Mouse (Mus musculus): Measurements from ENCODE around the gene Erc2. TPM values are rescaled to one million over a fixed set of nuclear protein-coding genes. Genes with fewer than 3 reads are reported as not detected.
"Not testable (repeated sequence)": the region's sequence is repeated elsewhere in the genome, so short reads cannot be mapped to it uniquely, and the experiment has no call there.

The Erc2 gene
- polyA plus RNA-seq (2016; fragmentation: Nextera tagmentation; extraction: Ambion mirVana): 33.1 and 35.7 TPM in 2 replicates

DNA sequence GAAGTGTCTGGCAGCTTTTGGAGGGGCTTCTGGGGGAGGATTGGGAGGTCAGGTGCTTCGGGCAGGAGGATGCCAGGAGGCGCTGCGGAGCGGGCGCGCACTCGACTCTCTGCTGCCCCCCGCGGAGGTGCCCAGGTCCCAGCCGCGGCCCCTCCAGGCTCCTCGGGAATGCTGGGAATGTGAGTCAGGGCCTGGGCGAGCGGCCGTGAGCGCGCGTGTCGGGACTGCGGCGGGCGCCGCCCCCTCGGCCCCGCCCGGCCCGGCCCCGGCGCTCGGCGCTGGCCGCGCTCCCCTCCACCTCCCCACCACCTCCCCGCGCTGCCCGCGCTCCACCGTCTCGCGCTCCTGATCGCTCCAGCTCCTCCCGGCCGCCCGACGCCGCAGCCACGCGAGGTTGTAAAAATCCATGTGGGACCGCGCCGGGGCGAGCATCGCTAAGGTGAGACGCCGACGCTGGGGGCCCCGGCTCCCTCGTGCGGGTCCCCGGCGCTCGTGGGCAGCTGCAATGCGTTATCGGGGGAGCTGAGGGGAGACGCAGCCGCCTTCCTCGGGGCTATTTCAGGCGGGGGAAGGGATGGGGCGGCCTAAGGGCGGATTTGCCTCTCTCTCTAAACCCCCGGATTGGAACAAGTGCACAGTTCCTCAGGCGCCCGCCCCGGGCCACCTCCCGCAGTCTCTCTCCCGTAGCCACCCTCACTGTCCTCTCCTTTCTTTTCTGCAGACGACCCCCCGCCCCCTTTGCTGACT lies at the start of gene Erc2:
TSS of gene Erc2 (plus strand) at position 253 of the 747 bp plus-strand sequence.
- Histone ChIP-seq H3K4me1 (peaks cover 8% of the 10 kb centered on the region; the same call in 1 of the 2 replicates), H3K27me3 (replicated peaks) (no peaks in the 10 kb centered on the region; the same call in 1 of the 2 replicates), H3K4me2 (replicated peaks) (peak within 1 kb of the TSS; percentile 88), H3K9ac (peak within 1 kb of the TSS; percentile 78), H3K9me3 (no peaks in the 10 kb centered on the region), H3K4me3 (peak within 1 kb of the TSS; percentile 74), H3K27ac (peak within 1 kb of the TSS; percentile 70), H3K36me3 (no peaks in the 10 kb centered on the region)
- WGBS: 0% methylated on average over 66 of the region's 78 CpGs
- peak; percentile 94 for ATAC-seq (ENCODE audit: low FRiP score, low read depth)

DNA sequence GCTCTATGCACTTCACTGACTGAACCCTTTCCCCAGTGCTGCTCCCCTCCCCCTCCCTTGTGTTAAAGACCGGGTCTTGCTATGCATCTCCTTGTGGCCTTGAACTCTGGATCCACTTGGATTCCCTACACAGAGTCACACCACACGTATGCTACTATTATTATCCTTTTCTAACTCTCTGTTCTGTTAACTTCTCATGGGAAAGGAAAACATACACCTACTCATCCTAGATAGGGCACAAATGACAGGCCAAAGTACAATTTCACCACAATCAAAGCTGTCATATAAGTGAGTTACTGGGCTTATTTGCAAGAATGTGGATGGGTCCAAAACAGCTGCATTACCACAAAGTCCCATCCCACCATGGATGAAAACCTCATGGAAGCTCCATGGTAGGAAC lies 43.8 kb upstream of the Erc2 start:
- 74% methylated on average over 2 of the region's 2 CpGs for WGBS
- no peak for ATAC-seq (ENCODE audit: low FRiP score, low read depth)

DNA sequence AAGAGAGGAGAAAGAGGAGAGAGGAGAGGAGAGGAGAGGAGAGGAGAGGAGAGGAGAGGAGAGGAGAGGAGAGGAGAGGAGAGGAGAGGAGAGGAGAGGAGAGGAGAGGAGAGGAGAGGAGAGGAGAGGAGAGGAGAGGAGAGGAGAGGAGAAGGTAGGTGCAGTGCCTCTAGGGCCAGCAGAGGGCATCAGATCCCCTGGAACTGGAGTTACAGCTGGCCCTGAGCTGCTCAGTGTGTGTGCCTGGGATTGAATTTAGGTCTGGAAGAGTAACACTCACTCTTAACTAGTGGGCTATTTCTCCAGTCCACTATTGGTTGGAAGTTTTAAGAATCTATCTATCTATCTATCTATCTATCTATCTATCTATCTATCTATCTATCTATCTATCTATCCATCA lies 32.6 kb upstream of the Erc2 start:
- not testable (repeated sequence) for H3K36me3 ChIP-seq; H3K4me1 ChIP-seq; H3K4me2 ChIP-seq (replicated peaks)

More for the DNA sequence above, 43.8 kb upstream of the Erc2 start:
- no peaks in the 10 kb centered on the region for H3K36me3 ChIP-seq
- no peaks in the 10 kb centered on the region for H3K27me3 ChIP-seq (replicated peaks)
- no peak overlapping the region for H3K27ac ChIP-seq
- no peak overlapping the region for H3K9ac ChIP-seq
- H3K4me3 ChIP-seq: no peak overlapping the region
- H3K4me1 ChIP-seq: no peaks in the 10 kb centered on the region
- H3K9me3 ChIP-seq: no peaks in the 10 kb centered on the region
- H3K4me2 ChIP-seq (replicated peaks): no peak overlapping the region

DNA sequence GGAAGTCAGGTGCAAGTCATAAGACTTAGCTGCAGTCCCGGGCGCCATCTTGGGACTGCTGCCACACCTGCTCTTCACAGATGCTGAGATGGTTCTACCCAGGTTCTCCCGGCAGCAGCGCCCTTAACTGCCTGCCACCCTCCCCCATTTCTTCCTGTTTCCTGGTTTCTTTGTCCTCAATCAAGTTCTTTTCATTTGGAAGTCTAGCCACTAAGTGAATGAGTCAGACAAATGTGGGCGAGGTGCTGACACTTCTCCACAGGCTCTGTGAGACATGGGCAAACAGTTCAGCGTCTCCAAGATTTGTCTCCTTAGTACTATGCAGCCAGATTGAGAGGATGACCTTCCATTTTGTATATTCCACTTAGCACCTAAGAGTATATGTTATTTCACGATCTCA lies 30.1 kb upstream of the Erc2 start:
- Histone ChIP-seq H3K36me3 (no peaks in the 10 kb centered on the region), H3K9me3 (no peaks in the 10 kb centered on the region), H3K9ac (no peak overlapping the region), H3K4me3 (no peak overlapping the region), H3K4me2 (replicated peaks) (no peak overlapping the region), H3K27me3 (replicated peaks) (no peaks in the 10 kb centered on the region), H3K4me1 (no peaks in the 10 kb centered on the region), H3K27ac (no peak overlapping the region)
- ATAC-seq (ENCODE audit: low FRiP score, low read depth): no peak
- WGBS: 87% methylated on average over 7 of the region's 7 CpGs

More for the DNA sequence above, 32.6 kb upstream of the Erc2 start:
- H3K27me3 ChIP-seq (replicated peaks); H3K27ac ChIP-seq; H3K9ac ChIP-seq; H3K4me3 ChIP-seq; ATAC-seq (ENCODE audit: low FRiP score, low read depth); H3K9me3 ChIP-seq: not testable (repeated sequence)

DNA sequence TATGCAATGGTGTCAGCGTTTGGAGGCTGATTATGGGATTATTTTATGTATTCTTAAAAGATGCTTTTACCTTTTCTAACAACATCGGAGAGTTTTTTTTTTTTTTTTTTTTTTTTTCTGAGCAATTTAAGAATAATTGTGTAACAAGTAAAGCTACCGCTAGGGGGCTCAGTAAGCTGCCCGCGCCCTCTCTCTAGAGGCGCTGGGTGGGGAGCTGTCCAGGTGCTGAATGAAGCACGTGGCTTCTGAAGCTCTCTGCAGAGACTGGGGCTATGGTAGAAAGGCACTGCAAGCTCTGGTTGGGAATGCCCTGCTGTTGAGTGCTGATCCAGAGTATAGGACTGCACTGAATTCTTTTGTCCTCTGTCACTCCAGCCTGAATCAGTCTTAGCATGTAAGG lies 26.0 kb upstream of the Erc2 start:
- H3K36me3 ChIP-seq: no peaks in the 10 kb centered on the region
- no peaks in the 10 kb centered on the region for H3K27me3 ChIP-seq (replicated peaks)
- no peak overlapping the region for H3K9ac ChIP-seq
- no peaks in the 10 kb centered on the region for H3K4me1 ChIP-seq
- no peak overlapping the region for H3K27ac ChIP-seq
- WGBS: 6% methylated on average over 7 of the region's 7 CpGs
- H3K4me3 ChIP-seq: no peak overlapping the region
- no peak overlapping the region for H3K4me2 ChIP-seq (replicated peaks)
- H3K9me3 ChIP-seq: no peaks in the 10 kb centered on the region
- no peak for ATAC-seq (ENCODE audit: low FRiP score, low read depth)

DNA sequence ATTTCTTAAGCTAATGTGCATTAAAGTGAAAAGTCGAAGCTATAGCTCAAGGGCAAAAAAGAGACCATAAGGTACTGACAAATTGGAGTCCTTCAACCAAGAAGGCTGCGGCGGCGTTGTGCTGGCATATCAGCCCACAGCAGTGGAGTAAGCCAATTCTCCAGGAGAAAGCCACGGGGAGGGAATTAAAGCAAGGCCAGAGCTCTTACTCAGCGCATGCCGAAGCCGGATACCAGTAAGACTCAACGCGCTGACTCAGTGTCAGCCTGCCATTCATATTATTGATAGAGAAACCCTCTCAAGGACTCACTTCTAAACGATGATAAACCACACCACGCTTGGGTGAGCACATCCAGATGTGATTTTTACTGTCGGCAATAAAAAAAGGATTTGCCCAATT lies 20.1 kb upstream of the Erc2 start:
- Histone ChIP-seq H3K27me3 (replicated peaks) (no peaks in the 10 kb centered on the region), H3K4me2 (replicated peaks) (no peak overlapping the region), H3K9me3 (no peaks in the 10 kb centered on the region), H3K36me3 (no peaks in the 10 kb centered on the region), H3K9ac (no peak overlapping the region), H3K4me1 (no peaks in the 10 kb centered on the region), H3K27ac (no peak overlapping the region), H3K4me3 (no peak overlapping the region)
- ATAC-seq (ENCODE audit: low FRiP score, low read depth): no peak
- WGBS: 64% methylated on average over 13 of the region's 13 CpGs

DNA sequence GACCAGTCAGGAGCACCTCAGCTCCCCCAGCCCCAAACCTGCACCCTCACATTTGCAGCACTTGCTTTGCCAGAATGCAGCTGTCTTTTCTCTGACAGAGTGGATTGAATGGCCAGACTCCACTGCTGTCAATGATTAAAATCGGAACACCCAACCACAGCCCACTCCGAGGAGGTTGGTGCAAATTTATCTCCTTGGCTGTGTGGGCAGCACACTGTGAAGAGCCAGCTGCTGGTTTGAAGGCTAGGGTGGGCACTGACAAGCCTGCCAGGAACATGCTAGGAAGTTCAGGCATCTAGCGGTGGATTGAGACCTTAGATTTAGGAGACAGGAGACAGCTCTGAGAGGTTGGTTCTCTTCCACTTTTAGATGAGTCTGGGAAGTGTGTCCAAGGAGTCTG lies 14.8 kb upstream of the Erc2 start:
- Histone ChIP-seq H3K4me1 (no peaks in the 10 kb centered on the region), H3K27ac (no peak overlapping the region), H3K27me3 (replicated peaks) (no peaks in the 10 kb centered on the region), H3K9ac (no peak overlapping the region), H3K36me3 (no peaks in the 10 kb centered on the region), H3K4me2 (replicated peaks) (no peak overlapping the region), H3K4me3 (no peak overlapping the region), H3K9me3 (no peaks in the 10 kb centered on the region)
- no peak for ATAC-seq (ENCODE audit: low FRiP score, low read depth)
- WGBS: 86% methylated on average over 3 of the region's 3 CpGs

DNA sequence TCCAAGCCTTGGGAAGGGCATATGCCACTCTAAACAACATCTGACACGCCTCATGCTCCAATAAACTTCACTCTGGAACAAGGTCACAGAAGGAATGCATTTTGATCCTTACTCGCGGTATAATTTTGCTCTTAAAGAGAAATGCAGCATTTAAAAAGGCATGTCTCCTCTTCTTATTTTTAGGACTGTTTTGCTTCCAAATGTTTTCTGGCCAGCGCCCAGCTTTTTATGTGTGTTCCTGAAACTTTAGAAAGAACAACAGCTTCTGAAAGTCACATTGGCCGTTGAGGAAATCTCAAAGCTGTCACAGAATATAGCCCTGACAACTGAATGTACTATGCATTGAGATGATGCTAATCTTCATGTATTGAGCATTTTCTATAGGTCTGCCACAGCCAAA lies 8.5 kb upstream of the Erc2 start:
- H3K9ac ChIP-seq: no peak overlapping the region
- H3K27me3 ChIP-seq (replicated peaks): no peaks in the 10 kb centered on the region
- 74% methylated on average over 5 of the region's 5 CpGs for WGBS
- H3K36me3 ChIP-seq: no peaks in the 10 kb centered on the region
- no peak overlapping the region for H3K4me2 ChIP-seq (replicated peaks)
- no peak for ATAC-seq (ENCODE audit: low FRiP score, low read depth)
- H3K4me3 ChIP-seq: no peak overlapping the region
- H3K4me1 ChIP-seq: no peaks in the 10 kb centered on the region
- H3K27ac ChIP-seq: no peak overlapping the region
- H3K9me3 ChIP-seq: no peaks in the 10 kb centered on the region

DNA sequence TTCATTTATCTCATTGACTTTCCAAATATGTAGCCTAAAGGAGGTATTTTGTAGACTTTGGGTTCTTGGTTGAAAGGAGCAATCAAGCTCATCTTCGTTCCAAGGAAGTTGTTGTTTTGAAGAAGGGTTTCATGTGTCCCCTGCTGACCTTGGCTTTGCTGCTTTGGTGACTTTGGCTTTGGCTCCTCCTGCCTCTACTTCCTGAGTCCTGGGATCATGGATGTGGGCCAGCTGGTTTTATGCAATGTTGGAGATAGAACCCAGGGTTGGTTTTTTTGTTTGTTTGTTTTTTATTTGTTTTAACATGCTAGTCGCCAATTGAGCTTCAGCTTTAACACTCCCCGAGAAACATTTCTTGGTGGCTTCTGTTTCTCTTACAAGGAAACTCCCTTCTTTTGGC lies 4.9 kb upstream of the Erc2 start:
- ATAC-seq (ENCODE audit: low FRiP score, low read depth): no peak
- Histone ChIP-seq H3K4me2 (replicated peaks) (no peak overlapping the region), H3K4me1 (no peaks in the 10 kb centered on the region), H3K27ac (no peak overlapping the region), H3K36me3 (no peaks in the 10 kb centered on the region), H3K4me3 (no peak overlapping the region), H3K27me3 (replicated peaks) (no peaks in the 10 kb centered on the region), H3K9ac (no peak overlapping the region), H3K9me3 (no peaks in the 10 kb centered on the region)
- 94% methylated on average over 3 of the region's 3 CpGs for WGBS

DNA sequence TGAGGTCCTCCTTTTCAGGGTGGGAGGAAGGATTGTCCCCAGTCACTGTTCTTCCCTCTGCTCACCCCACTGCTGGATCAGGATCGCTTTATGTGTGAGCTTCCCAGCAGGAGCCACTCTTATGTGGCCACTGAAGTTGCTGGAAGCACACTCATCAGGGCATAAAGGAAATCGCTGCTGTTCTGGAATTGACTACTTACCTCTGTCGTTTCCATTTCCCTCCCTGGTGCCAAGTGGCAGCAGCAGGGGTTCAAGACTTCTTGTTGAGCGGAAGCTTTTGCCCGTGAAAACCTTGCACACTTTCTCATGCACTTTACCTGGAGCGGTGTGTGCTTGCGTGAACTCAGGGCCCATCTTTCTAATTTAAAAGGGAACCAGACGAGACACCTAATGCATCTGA lies 652 bp upstream of the Erc2 start:
- H3K36me3 ChIP-seq: no peaks in the 10 kb centered on the region
- no peak overlapping the region for H3K9ac ChIP-seq
- H3K4me1 ChIP-seq: peaks cover 8% of the 10 kb centered on the region; the same call in 1 of the 2 replicates
- 42% methylated on average over 8 of the region's 8 CpGs for WGBS
- no peak overlapping the region for H3K4me3 ChIP-seq
- peak overlapping the region; percentile 88 for H3K4me2 ChIP-seq (replicated peaks)
- no peak for ATAC-seq (ENCODE audit: low FRiP score, low read depth)
- H3K9me3 ChIP-seq: no peaks in the 10 kb centered on the region
- no peak overlapping the region for H3K27ac ChIP-seq
- no peaks in the 10 kb centered on the region; the same call in 1 of the 2 replicates for H3K27me3 ChIP-seq (replicated peaks)

DNA sequence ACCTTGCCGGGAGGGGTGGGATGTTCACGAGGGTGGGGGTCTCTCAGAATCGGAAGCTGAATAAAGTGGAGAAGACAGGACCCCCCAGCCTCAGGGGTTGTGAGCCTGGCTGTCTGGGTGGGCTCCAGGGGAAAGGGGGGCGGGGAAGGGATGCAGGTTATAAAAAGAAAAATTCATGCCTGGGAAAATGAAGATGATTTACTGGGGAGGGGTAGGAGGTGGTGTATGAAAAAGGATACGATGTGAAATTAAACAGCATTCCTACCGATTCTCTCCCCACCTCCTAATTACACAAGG lies 643 bp downstream of the Erc2 start:
- no peak; the same call in 1 of the 2 replicates for ATAC-seq (ENCODE audit: low FRiP score, low read depth)
- peaks cover 8% of the 10 kb centered on the region; the same call in 1 of the 2 replicates for H3K4me1 ChIP-seq
- H3K27me3 ChIP-seq (replicated peaks): no peaks in the 10 kb centered on the region; the same call in 1 of the 2 replicates
- peak overlapping the region; percentile 78 for H3K9ac ChIP-seq
- H3K4me2 ChIP-seq (replicated peaks): peak overlapping the region; percentile 88
- no peaks in the 10 kb centered on the region for H3K36me3 ChIP-seq
- 1% methylated on average over 6 of the region's 6 CpGs for WGBS
- no peaks in the 10 kb centered on the region for H3K9me3 ChIP-seq
- H3K27ac ChIP-seq: peak overlapping the region; percentile 70
- peak overlapping the region; percentile 74 for H3K4me3 ChIP-seq

DNA sequence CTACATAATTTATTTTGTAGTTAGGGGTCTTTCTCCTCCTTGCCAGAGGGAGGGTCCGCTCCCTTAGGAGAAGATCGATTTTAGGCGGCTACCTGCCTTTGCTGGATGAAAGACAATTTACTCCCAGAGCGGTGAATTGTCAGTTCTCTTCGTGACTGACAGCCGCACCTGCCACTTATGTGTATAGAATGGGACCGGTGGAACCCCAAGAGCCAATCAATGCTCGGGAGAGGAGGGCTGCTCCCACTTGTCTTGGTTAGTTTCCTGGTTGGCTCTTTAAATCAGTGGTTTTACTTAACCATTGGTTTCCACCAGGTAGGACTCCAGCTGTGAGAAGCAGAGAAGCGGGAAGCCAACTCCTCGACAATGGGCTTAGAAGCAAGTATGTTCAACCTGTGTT lies 1.1 kb downstream of the Erc2 start:
- Histone ChIP-seq H3K27ac (no peak overlapping the region), H3K36me3 (no peaks in the 10 kb centered on the region), H3K27me3 (replicated peaks) (no peaks in the 10 kb centered on the region; the same call in 1 of the 2 replicates), H3K9ac (peak overlapping the region; percentile 78; the same call in 1 of the 2 replicates), H3K4me1 (peaks cover 8% of the 10 kb centered on the region; the same call in 1 of the 2 replicates), H3K9me3 (no peaks in the 10 kb centered on the region), H3K4me3 (peak overlapping the region; percentile 74), H3K4me2 (replicated peaks) (peak overlapping the region; percentile 88)
- peak; percentile 70 for ATAC-seq (ENCODE audit: low FRiP score, low read depth)
- 4% methylated on average over 10 of the region's 10 CpGs for WGBS

DNA sequence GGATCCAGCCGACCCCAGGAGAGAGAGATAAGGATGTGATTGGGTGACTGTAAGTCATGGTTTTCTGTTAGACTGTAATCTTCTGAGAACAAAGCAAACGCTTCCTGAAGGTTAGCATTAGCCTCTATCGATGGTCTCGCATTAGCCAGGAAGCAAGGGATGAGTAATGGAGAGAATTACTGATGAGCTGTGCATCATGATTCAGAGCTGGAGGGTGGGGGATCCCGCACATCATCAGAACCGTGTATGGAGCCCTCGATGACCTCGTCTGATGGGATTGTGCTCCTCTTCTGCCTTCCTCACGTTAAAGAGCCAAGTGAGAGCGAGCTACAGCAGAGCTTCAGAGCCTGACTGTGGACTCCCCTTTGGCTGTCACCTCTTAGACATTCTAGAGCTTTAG lies 6.5 kb downstream of the Erc2 start:
- ATAC-seq (ENCODE audit: low FRiP score, low read depth): no peak
- Histone ChIP-seq H3K9me3 (no peaks in the 10 kb centered on the region), H3K27ac (no peak overlapping the region), H3K36me3 (no peaks in the 10 kb centered on the region), H3K9ac (no peak overlapping the region), H3K4me1 (peaks cover 24% of the 10 kb centered on the region), H3K4me2 (replicated peaks) (no peak overlapping the region), H3K27me3 (replicated peaks) (no peaks in the 10 kb centered on the region; the same call in 1 of the 2 replicates), H3K4me3 (no peak overlapping the region)
- 75% methylated on average over 10 of the region's 10 CpGs for WGBS

Data from neural tube, embryonic 12.5 days (tissue).